Mouse (Mus musculus): ENCODE results near the gene Ubl7. TPM values are rescaled to one million over a fixed set of nuclear protein-coding genes. Genes with fewer than 3 reads are reported as not detected.

Gene Ubl7
- 68.0 TPM for polyA plus RNA-seq (2014; fragmentation: Illumina TruSeq; extraction: RNeasy Lipid Tissue Mini Kit (QIAGEN cat#74804); ENCODE audit: low read depth, low replicate concordance)

GRCm38 (mm10) chr9:57910254-57911160 lies at the start of gene Ubl7:
Gene Ubl7, plus strand, starts transcription at chr9:57910979.

DNA sequence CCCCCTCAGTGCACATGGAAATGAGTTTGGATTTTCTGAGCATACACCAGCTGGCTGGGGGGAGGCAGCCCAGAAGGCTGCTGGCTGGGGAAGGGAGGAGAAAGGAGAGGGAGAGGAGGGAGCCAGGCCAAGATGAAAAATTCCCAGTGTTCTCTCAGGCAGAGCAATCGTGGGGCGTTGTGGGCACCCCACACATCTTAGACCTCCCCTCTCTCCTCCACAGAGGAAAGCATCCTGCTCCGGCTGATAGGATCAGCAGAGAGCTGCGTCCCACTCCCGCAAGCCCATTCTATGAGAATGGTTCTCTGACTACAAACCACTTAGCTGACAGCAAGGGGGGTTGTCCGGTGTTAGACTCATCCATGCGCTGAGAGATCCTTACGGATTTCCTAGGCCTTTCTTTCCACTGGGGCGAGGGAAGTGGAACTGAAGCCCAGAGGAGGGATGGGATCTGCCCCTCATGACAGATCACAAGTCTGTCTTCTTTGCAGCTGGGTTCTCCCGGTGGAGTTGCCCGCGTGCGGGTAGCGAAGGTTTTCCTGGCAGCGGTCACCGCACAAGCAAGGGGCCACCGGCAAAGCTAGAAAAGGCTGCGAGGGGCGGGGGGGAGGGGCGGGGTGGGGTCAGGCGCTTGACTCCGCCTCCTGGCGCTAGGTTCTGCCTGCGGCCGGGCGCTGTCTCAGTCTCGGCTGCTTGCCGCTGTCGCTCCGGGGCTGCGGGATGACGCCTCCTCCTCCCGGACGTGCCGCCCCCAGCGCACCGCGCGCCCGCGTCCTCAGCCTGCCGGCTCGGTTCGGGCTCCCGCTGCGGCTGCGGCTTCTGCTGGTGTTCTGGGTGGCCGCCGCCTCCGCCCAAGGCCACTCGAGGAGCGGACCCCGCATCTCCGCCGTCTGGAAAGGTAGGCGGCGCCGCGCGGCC lies 28.9 kb downstream of the Ubl7 start, which contains the start of gene Sema7a:
Gene Sema7a, plus strand, starts transcription at position 682 of the 918 bp plus-strand sequence.

Other genes with a start within 250 kb of the Ubl7 start
- not detected for gene Cyp1a2, start 227.3 kb upstream of the Ubl7 start, polyA plus RNA-seq (2014; fragmentation: Illumina TruSeq; extraction: RNeasy Lipid Tissue Mini Kit (QIAGEN cat#74804); ENCODE audit: low read depth, low replicate concordance)
- 1.9 TPM for gene Cyp1a1, start 223.1 kb upstream of the Ubl7 start, polyA plus RNA-seq (2014; fragmentation: Illumina TruSeq; extraction: RNeasy Lipid Tissue Mini Kit (QIAGEN cat#74804); ENCODE audit: low read depth, low replicate concordance)
- gene Edc3, start 202.4 kb upstream of the Ubl7 start, polyA plus RNA-seq (2014; fragmentation: Illumina TruSeq; extraction: RNeasy Lipid Tissue Mini Kit (QIAGEN cat#74804); ENCODE audit: low read depth, low replicate concordance), result 11.7 TPM
- 57.8 TPM for gene Clk3, start 145.1 kb upstream of the Ubl7 start, polyA plus RNA-seq (2014; fragmentation: Illumina TruSeq; extraction: RNeasy Lipid Tissue Mini Kit (QIAGEN cat#74804); ENCODE audit: low read depth, low replicate concordance)
- 4.5 TPM for gene Arid3b, start 74.2 kb upstream of the Ubl7 start, polyA plus RNA-seq (2014; fragmentation: Illumina TruSeq; extraction: RNeasy Lipid Tissue Mini Kit (QIAGEN cat#74804); ENCODE audit: low read depth, low replicate concordance)
- gene Sema7a, start 29.1 kb downstream of the Ubl7 start, polyA plus RNA-seq (2014; fragmentation: Illumina TruSeq; extraction: RNeasy Lipid Tissue Mini Kit (QIAGEN cat#74804); ENCODE audit: low read depth, low replicate concordance), result 24.3 TPM
- 3.1 TPM for gene Cyp11a1, start 95.4 kb downstream of the Ubl7 start, polyA plus RNA-seq (2014; fragmentation: Illumina TruSeq; extraction: RNeasy Lipid Tissue Mini Kit (QIAGEN cat#74804); ENCODE audit: low read depth, low replicate concordance)
- gene Stra6, start 152.8 kb downstream of the Ubl7 start, polyA plus RNA-seq (2014; fragmentation: Illumina TruSeq; extraction: RNeasy Lipid Tissue Mini Kit (QIAGEN cat#74804); ENCODE audit: low read depth, low replicate concordance), result 4.2 TPM
- gene Ccdc33, start 207.8 kb downstream of the Ubl7 start, polyA plus RNA-seq (2014; fragmentation: Illumina TruSeq; extraction: RNeasy Lipid Tissue Mini Kit (QIAGEN cat#74804); ENCODE audit: low read depth, low replicate concordance), result 3.6 TPM

Measured in adipose tissue, adult 10 weeks (tissue).